Mouse (Mus musculus) hindbrain, postnatal 0 days (tissue): ENCODE results near the gene Phlda1. TPM values are rescaled to one million over a fixed set of nuclear protein-coding genes. Genes with fewer than 3 reads are reported as not detected.

ENCODE experiments used
- ATAC-seq: fragments of 200-750 bp; cut with Nextera tagmentation; 2 replicates; pipeline ENCODE4 v1.8.0; 2017; ENCODE audit warnings: mild to moderate bottlenecking, moderate TSS enrichment, moderate library complexity
- DNase-seq: peaks from one replicate; pipeline ENCODE4 v3.0.0-alpha.2; 2015; ENCODE audit warnings: low spot score
- H3K27ac ChIP-seq: fragments of 300-500 bp; sonication (generic); 2 replicates; pipeline ENCODE4 v1.5.1; 2014; ENCODE audit warnings: mild to moderate bottlenecking
- H3K27me3 ChIP-seq: fragments of 300-500 bp; sonication (generic); 2 replicates; pipeline ENCODE4 v1.6.1; 2014; ENCODE audit warnings: low read length, mixed read lengths; ENCODE audit not compliant: insufficient read depth
- H3K36me3 ChIP-seq: fragments of 300-500 bp; sonication (generic); 2 replicates; pipeline ENCODE4 v1.6.1; 2014; ENCODE audit warnings: low read length, mixed read lengths; ENCODE audit not compliant: insufficient read depth
- H3K4me1 ChIP-seq: fragments of 300-500 bp; sonication (generic); 2 replicates; pipeline ENCODE4 v1.6.1; 2014; ENCODE audit warnings: antibody characterized with exemption, low read length, mixed read lengths; ENCODE audit not compliant: insufficient read depth
- H3K4me2 ChIP-seq: fragments of 300-500 bp; sonication (generic); 2 replicates; pipeline ENCODE4 v1.6.1; 2014; ENCODE audit warnings: low read depth, mild to moderate bottlenecking, low read length, moderate library complexity, mixed read lengths
- H3K4me3 ChIP-seq: fragments of 300-500 bp; sonication (generic); 2 replicates; pipeline ENCODE4 v1.5.1; 2014; ENCODE audit warnings: low read length
- H3K9ac ChIP-seq: fragments of 300-500 bp; sonication (generic); replicated peaks from 2 replicates; pipeline ENCODE4 v1.6.1; 2014; ENCODE audit warnings: mild to moderate bottlenecking, low read length, moderate library complexity, mixed read lengths
- H3K9me3 ChIP-seq: fragments of 300-500 bp; sonication (generic); 2 replicates; pipeline ENCODE4 v1.6.1; 2016; ENCODE audit warnings: low read length, mixed read lengths
- CTCF ChIP-seq: IDR thresholded peaks from 2 replicates; pipeline ENCODE4 v1.5.1; 2016; ENCODE audit warnings: antibody characterized with exemption, control low read depth, low read depth
- WGBS: fragments of 180-500 bp; shearing (Covaris S2); extraction: QIAGEN DNeasy Blood & Tissue Kit; methylation state at CpG from one replicate; pipeline ENCODE4 v1.1.7; 2014; 5-methylcytosine and 5-hydroxymethylcytosine counted together
- polyA plus RNA-seq: library from polyadenylated mRNA; unstranded; fragments of >200 nt; fragmentation: Nextera tagmentation; extraction: Ambion mirVana; gene quantifications from 2 replicates; pipeline ENCODE4 v1.2.1, GENCODE M21; 2015
- total RNA-seq: library from RNA; depleted of rRNA; stranded (reverse); fragments of >200 nt; gene quantifications from 2 replicates; pipeline ENCODE4 v1.2.3, GENCODE M21; 2014; rRNA removed

Phlda1 gene
- total and polyA plus RNA-seq, 2 experiments from 2014 or later = 8.4 to 39.4 TPM

- peak; percentile 49; the same call in 1 of the 2 replicates for ATAC-seq
- no peak for DNase-seq
- TF ChIP-seq CTCF = no peak
- Histone ChIP-seq H3K27me3 (no peaks in the 10 kb centered on the region), H3K4me2 (no peak overlapping the region), H3K9ac (no peak overlapping the region), H3K36me3 (no peaks in the 10 kb centered on the region), H3K4me3 (no peak overlapping the region), H3K4me1 (no peaks in the 10 kb centered on the region; the same call in 1 of the 2 replicates), H3K9me3 (no peaks in the 10 kb centered on the region), H3K27ac (no peak overlapping the region)
- WGBS = 60% methylated on average over 10 of the region's 10 CpGs
Measured at GRCm38 (mm10) chr10:111547881-111548372, 41.8 kb downstream of the Phlda1 start.

GRCm38 (mm10) chr10:111550075-111550695, 44.1 kb downstream of the Phlda1 start:
- Histone ChIP-seq H3K4me1 (no peaks in the 10 kb centered on the region), H3K9me3 (no peaks in the 10 kb centered on the region), H3K36me3 (no peaks in the 10 kb centered on the region), H3K9ac (no peak overlapping the region), H3K27ac (no peak overlapping the region), H3K27me3 (no peaks in the 10 kb centered on the region), H3K4me3 (no peak overlapping the region), H3K4me2 (no peak overlapping the region)
- ATAC-seq (no peak), DNase-seq (peak; percentile 63)
- 44% methylated on average over 6 of the region's 6 CpGs for WGBS
- TF ChIP-seq CTCF = no peak

GRCm38 (mm10) chr10:111553695-111554094, 47.6 kb downstream of the Phlda1 start:
- Histone ChIP-seq H3K27me3 (no peaks in the 10 kb centered on the region), H3K9ac (no peak overlapping the region), H3K4me2 (no peak overlapping the region), H3K9me3 (no peaks in the 10 kb centered on the region), H3K4me3 (no peak overlapping the region), H3K4me1 (no peaks in the 10 kb centered on the region), H3K36me3 (no peaks in the 10 kb centered on the region), H3K27ac (no peak overlapping the region)
- ATAC-seq (no peak), DNase-seq (no peak)
- no peak for TF ChIP-seq CTCF
- WGBS = 82% methylated on average over 7 of the region's 7 CpGs

GRCm38 (mm10) chr10:111554651-111555050, 48.6 kb downstream of the Phlda1 start:
- no peaks in the 10 kb centered on the region for H3K36me3 ChIP-seq
- H3K27me3 ChIP-seq = no peaks in the 10 kb centered on the region
- ATAC-seq (no peak), DNase-seq (no peak)
- H3K9ac ChIP-seq = no peak overlapping the region
- 94% methylated on average over 5 of the region's 5 CpGs for WGBS
- no peaks in the 10 kb centered on the region for H3K9me3 ChIP-seq
- no peaks in the 10 kb centered on the region for H3K4me1 ChIP-seq
- no peak overlapping the region for H3K4me2 ChIP-seq
- TF ChIP-seq CTCF = no peak
- no peak overlapping the region for H3K4me3 ChIP-seq
- no peak overlapping the region for H3K27ac ChIP-seq

- Histone ChIP-seq H3K27ac (no peak overlapping the region), H3K4me2 (no peak overlapping the region), H3K36me3 (no peaks in the 10 kb centered on the region), H3K9me3 (no peaks in the 10 kb centered on the region), H3K4me3 (no peak overlapping the region), H3K9ac (no peak overlapping the region), H3K4me1 (no peaks in the 10 kb centered on the region), H3K27me3 (no peaks in the 10 kb centered on the region)
- no peak for DNase-seq
- 85% methylated on average over 5 of the region's 5 CpGs for WGBS
- no peak for TF ChIP-seq CTCF
- ATAC-seq = no peak
Measured at GRCm38 (mm10) chr10:111558211-111558610, 52.1 kb downstream of the Phlda1 start.

Other genes with a start within 250 kb of the Phlda1 start
- 4.3 and 6.8 TPM in 2 replicates for gene Bbs10, start 207.6 kb upstream of the Phlda1 start, total RNA-seq
- 2.2 and 2.8 TPM in 2 replicates for gene Bbs10, start 207.6 kb upstream of the Phlda1 start, polyA plus RNA-seq
- 45.4 and 48.7 TPM in 2 replicates for gene Nap1l1, start 33.1 kb upstream of the Phlda1 start, total RNA-seq
- 174 and 197 TPM in 2 replicates for gene Nap1l1, start 33.1 kb upstream of the Phlda1 start, polyA plus RNA-seq